Mouse (Mus musculus) megakaryocyte, adult 5-6 weeks (primary cell): ENCODE results near the gene Itgam. TPM values are rescaled to one million over a fixed set of nuclear protein-coding genes. Genes with fewer than 3 reads are reported as not detected.
A peak's percentile ranks its signal among the peaks of the same experiment; 100 is the strongest.
"Not testable (repeated sequence)": the region's sequence is repeated elsewhere in the genome, so short reads cannot be mapped to it uniquely, and the experiment has no call there.

Experiments used
- ATAC-seq: 2 replicates; pipeline ENCODE4 v1.8.0; 2016; ENCODE audit warnings: mild to moderate bottlenecking, inconsistent platforms; ENCODE audit not compliant: poor library complexity, severe bottlenecking
- total RNA-seq, 2 experiments: library from RNA; stranded (forward) in 1 of 2; stranded (reverse) in 1 of 2; fragments of 153-499, 151-499 nt in 1 of 2; fragments of 221-1000, 200-1000 nt in 1 of 2; gene quantifications; 2 replicates each; pipeline versions ENCODE4 v1.2.3 to v1.2.4; 2015 to 2017

Itgam gene
- 209 and 227 TPM in 2 replicates for total RNA-seq (2015)
- 286 and 332 TPM in 2 replicates for total RNA-seq (2017)

DNA sequence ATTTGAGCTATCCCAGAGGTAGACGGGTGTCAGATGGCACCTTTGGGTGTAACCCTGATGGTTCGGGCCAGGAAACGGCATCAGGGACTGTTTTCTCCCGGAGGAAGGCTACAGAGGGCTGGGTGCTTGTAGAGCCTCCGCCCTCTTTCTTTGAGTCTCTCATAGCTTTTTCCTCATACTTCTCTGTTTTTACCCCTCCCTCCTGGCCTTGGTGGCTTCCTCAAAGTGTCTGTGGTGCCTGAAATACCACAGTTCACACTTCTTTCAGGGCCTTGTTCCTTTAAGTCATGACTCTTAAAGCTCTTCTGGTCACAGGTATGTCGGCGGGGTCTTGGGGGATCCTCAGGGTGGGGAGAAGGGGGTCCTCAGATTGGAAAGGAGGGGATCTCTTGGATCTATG, at the start of gene Itgam, which contains the start of gene Gm49368:
Gene Itgam, plus strand, starts transcription at position 185 of the 400 bp plus-strand sequence.
Gene Gm49368, plus strand, starts transcription at position 228 of the 400 bp plus-strand sequence.
- ATAC-seq, result peak; percentile 61

DNA sequence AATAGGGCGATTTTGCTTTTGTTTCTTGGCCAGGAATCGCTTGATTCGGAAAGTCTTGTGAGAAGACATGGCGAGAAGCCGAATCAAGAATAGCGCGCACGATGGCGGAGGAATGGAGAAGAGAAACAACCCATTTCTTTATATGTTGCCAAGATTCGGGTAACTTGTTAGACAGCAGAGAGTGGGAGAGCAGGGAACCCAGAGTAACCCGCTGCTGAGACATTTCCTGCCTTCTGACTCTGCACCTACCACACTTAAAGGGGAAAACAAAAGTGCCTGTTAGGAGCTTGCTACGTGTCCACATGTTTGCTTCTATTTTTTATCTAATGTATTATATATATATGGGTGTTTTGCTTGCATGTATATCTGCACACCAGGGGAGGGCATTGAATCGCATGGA, 49.3 kb upstream of the Itgam start:
- ATAC-seq, result no peak

- not testable (repeated sequence) for ATAC-seq
Observed at GRCm38 (mm10) chr7:128016134-128016533, 46.3 kb upstream of the Itgam start.

DNA sequence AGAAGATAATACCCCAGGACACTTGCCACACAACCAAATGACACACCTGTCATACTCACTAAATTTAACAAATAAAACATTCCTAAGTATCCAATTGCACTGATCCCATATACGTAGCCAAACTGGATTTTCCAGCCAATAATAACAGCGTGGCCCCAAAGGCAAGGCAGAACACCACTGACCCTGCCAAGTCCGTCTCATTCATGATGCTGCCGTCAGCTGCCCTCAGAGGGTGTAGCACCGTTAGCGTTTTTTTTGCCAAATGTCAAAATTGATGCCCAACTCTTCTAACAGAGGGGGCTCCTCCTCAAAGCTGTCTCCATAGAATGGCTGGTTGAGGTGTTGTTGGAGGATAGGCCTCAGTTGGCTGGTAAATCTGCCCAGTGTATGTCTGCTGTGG, 45.8 kb upstream of the Itgam start:
- ATAC-seq, result no peak

DNA sequence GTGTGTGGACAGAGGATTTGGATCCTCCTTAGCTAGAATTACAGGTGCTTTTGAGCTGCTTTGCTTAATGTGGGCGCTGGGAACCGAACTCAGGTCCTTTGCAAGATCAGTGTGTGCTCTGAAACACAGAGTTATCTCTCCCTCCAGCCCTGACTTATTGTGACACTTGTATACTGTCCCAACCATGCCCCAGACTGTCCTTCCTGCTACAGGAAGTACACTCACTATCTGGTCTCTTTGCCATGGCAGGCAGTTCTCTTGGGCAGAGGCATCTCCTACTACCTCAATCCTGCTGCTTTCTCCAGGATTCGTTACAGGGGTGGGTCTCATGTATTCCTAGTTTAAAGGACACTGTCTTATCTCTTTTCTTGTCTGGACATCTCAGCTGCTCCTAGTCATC, 44.2 kb upstream of the Itgam start:
- ATAC-seq, result peak; percentile 63; the same call in 1 of the 2 replicates

DNA sequence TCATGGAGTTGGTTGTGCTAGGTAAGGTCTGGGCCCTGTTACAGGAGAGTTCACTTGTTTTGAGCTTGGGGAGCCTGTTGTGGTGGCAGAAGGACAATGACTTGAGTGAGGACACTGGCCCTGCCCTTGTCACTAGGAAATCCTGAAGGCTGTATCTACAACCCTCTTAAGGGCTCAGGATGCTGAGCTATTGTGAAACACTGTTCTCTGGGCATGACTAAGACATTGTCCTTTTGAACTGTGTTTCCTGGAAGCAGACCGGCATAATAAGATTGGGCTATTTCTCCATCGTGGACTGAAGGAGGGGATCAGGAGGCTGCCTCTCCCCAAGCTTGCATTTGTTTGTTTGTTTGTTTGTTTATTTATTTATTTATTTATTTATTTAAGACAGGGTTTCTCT, 43.3 kb upstream of the Itgam start:
- ATAC-seq, result peak; percentile 83

DNA sequence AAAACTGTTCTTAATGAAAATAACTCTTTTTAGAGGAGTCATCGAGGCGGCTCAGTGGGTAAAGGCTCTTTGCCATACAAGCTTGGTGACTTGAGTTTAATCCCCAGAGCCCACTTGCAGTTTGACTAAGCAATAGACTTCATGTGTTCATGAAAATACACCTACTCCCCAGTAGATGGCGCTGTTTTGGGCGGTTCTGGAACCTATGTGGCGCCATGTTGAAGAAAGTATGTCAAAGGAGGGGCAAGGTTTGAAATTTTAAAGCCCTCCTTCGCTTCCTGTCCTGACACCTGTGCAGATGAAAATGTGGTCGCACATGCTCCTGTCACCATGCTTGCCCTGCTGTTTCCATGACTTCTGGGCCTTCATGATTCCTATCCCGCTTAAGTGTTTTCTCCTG, 39.5 kb upstream of the Itgam start:
- no peak for ATAC-seq

GRCm38 (mm10) chr7:128023565-128023964, 38.9 kb upstream of the Itgam start:
- no peak for ATAC-seq

DNA sequence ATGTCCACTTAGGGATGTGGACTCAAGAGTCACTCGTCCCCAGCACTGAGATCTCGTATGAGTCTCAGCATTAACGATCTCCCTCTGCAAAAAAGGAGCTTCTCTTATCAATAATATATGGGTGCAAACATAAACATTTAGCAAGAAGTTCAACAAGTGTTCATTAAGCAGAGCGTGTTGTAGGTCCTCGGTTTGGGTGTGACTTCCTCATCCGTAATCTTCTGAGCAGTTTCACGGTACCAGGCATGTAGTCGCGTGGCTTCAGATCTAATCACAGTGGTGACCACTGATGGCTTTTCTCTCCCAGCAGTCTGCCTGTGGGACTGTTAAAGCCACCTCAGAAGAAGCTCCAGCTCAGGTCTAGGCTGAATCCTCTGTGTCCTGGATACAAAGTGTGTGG, 38.1 kb upstream of the Itgam start:
- peak; percentile 57 for ATAC-seq

- peak; percentile 6; the same call in 1 of the 2 replicates for ATAC-seq
Observed at GRCm38 (mm10) chr7:128024932-128025331, 37.5 kb upstream of the Itgam start.

DNA sequence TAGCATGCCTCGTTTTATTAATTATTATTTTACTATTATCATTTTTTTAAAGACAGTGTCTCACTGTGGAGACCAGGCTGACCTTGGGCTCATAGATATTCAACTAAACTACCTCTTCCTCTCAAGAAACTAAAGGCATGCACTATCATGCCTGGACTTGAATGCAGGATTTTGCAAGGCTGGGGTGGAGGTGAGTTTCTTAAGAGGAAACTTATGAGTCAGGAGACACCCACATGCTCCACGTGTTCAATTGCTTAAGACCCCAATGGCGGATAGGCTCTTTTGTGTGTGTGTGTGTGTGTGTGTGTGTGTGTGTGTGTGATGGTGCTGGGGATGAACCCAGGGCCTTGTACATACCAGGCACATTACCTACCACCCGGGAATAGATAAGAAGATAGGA, 37.1 kb upstream of the Itgam start:
- ATAC-seq, result peak; percentile 88

DNA sequence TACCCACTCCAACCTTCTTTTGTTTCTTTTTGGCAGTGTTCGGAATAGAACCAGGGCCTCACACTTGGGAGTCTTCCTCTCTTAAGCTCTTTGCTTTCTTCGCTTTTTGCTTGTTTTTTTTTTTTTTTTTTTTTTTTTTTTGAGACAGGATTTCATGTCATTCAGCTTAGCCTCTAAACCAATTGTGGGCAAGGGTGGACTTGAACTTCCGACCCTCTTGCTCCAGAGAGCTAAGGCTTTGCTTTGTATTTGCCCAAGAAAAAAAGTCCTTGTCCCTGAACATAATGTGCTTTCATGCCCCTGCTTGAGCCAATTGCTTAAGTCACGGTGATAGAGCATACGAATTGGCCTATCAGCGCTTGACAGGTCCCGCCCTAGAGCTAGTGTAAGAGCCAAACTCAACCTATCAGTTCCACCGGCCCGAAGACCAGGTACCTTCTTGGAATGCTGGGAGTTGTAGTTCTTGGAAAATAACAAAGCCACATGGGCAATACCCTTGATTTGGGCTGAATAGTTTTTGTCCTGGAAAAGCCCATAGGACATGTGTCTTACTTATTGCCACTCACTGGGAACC, 30.9 kb upstream of the Itgam start:
- no peak for ATAC-seq

GRCm38 (mm10) chr7:128032290-128032988, 30.0 kb upstream of the Itgam start:
- no peak for ATAC-seq

GRCm38 (mm10) chr7:128032989-128033293, 29.5 kb upstream of the Itgam start:
- ATAC-seq, result no peak

DNA sequence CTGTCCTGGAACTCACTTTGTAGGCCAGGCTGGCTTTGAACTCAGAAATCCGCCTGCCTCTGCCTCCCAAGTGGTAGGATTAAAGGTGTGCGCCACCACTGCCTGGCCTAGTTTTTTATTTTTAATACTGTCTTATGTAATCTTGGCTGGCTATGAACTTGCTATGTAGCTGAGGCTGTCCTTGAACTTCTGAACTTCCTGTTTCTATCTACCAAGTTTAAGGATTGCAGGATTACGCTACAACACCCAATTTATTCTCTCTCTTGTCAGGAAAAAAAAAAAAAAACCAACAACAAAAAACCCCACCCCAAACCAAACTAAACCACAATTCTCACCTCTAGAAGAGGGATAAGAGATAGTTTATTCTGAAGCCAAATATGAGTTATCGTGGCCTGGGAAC, 28.8 kb upstream of the Itgam start:
- ATAC-seq, result no peak

DNA sequence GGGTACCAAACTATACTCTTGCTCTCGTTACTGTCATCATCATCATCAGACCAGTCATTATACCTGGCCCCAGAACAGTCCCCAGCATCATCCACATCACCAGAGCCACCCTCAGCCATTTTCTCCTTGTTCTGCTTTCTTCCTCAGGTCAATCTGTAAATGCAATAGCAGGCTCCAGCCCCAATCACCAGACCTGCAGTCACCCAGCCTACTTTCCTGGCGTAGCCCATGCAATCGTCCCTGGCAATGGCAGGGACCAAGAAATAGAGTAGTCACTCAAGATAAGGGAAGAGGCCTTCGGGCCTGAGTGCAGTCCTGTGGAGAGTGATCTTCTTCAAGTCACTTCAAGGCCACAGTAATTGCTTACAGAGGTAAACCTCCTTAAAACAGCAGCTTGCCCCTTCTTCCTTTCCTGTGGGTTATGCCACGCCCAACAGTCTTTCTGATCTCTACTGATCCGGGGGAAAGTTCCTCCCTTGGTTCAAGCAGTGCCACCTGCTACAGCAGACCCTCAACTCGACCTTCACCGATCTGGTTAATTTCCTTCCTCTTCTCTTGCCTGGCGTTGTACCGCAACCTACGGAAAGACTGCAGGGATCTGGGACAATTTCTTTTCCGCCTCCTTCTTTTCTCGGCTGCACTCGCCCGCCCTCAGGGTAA, 20.1 kb upstream of the Itgam start:
- ATAC-seq, result peak; percentile 73

DNA sequence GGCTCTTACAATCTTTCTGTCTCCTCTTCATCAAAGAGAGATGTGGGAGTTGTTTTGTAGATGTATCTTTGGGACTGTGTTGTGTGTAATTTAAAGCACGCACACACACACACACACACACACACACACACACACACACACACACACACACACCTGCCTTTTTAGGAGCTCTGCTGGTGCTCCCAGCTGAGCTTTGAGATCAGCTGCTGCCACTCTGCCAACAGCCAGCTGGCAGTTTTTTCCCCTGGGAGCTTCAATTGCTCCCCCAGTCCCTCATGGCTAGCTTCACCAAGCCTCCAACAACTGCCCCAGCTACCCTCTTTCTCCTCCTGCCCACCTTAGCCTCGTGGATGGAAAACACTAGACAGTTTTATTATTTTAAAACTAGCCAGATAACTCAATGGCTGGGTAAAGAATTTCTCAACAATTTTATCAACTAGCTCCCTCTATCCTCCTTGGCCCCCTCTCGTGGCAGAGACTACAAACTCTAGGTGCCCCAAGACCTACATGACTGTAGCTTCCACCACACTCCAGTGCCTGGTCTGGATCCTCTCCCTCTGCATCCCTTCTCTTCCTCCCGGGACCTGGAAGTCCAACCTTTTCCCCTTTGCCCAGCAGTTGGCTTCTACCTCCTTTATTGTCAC, 18.2 kb upstream of the Itgam start:
- no peak for ATAC-seq

GRCm38 (mm10) chr7:128045640-128046039, 16.8 kb upstream of the Itgam start:
- ATAC-seq, result no peak

GRCm38 (mm10) chr7:128048819-128049218, 13.6 kb upstream of the Itgam start:
- peak; percentile 61 for ATAC-seq

GRCm38 (mm10) chr7:128049254-128049653, 13.2 kb upstream of the Itgam start:
- no peak for ATAC-seq

DNA sequence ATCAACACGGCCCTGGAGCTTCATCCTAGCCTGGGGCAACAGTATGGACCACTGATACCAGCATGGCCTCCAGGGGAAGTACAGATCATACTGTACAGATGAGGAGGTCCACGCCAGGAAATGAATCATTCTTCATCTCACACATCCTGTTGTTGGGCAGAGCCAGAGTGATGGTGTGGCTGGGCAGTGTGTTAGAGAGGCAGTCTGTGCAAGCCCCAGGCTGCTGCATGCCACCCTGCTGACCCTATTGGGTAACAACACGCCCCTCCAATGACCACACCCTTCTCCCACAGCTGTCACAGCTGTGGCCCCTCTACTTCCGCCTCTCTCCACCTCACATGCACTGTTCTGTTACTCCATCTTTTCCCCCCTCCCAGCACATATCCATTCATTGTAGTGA, 11.7 kb upstream of the Itgam start:
- ATAC-seq, result peak; percentile 89

GRCm38 (mm10) chr7:128053061-128053460, 9.4 kb upstream of the Itgam start:
- ATAC-seq, result no peak
